Mouse (Mus musculus): Measurements from ENCODE around the gene Tbc1d4. TPM values are rescaled to one million over a fixed set of nuclear protein-coding genes. Genes with fewer than 3 reads are reported as not detected.

Gene Tbc1d4
- total and polyA plus RNA-seq, 3 experiments: 20.6 to 72.9 (median 71.0) TPM

DNA sequence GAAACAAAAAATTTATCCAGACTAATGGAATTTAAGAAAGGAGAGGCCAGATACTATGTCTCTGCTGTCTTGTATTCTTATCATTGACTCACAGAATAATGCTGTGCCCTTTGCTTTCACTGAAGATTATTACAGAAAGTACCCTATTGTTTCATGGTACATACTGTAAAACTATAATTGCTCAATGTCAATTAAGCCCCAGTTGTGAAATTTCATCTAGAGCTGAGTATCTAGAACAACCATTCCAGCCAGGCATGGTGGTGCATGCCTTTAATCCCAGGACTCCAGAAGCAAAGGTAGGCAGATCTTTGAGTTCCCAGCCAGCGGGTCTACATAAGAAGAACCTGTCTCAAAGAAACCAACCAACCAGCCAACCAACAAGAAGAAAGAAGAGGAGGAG is 34.5 kb downstream of the Tbc1d4 start:
- no peaks in the 10 kb centered on the region for H3K9me3 ChIP-seq (replicated peaks; ENCODE audit: low read length)
- H3K9ac ChIP-seq (ENCODE audit: insufficient read depth, low read depth): no peak overlapping the region
- dilution Hi-C loops (cut with MboI; ENCODE audit: extremely low pct_ligation_motif_present, extremely low pct_unique_long_range_greater_than_20kb, low sequenced_read_pairs): no loop called here
- in situ Hi-C loops (cut with MboI; ENCODE audit: low pct_ligation_motif_present, low pct_unique_long_range_greater_than_20kb, low sequenced_read_pairs): no loop called here
- H3K36me3 ChIP-seq (replicated peaks in 1 of 2; ENCODE audit: control insufficient read depth in 1 of 2, insufficient read depth in 1 of 2, low read length in 1 of 2): peaks cover 0 to 3% of the 10 kb centered on the region in 2 experiments
- no peaks in the 10 kb centered on the region for H3K79me2 ChIP-seq (replicated peaks; ENCODE audit: control insufficient read depth, extremely low read depth, insufficient read depth, poor library complexity, severe bottlenecking)
- H3K27me3 ChIP-seq (replicated peaks): no peaks in the 10 kb centered on the region
- no peak overlapping the region for H3K4me3 ChIP-seq (replicated peaks in 1 of 3; ENCODE audit: low read depth in 2 of 3, low read length in 2 of 3, poor library complexity in 1 of 3)
- H3K4me2 ChIP-seq (ENCODE audit: insufficient read depth, low read depth, poor library complexity, severe bottlenecking): no peak overlapping the region
- no peak for TF ChIP-seq SIN3A (IDR thresholded peaks at IDR 0.05; ENCODE audit: low read length)
- TF ChIP-seq CHD1 (IDR thresholded peaks at IDR 0.05; ENCODE audit: low read depth, low read length): no peak
- no peak for TF ChIP-seq NELFE (IDR thresholded peaks at IDR 0.05; ENCODE audit: low read depth, low read length)
- TF ChIP-seq CTCF (conservative IDR thresholded peaks at IDR 0.05 in 1 of 2, IDR thresholded peaks at IDR 0.05 in 1 of 2; ENCODE audit: low read depth in 2 of 2, low read length in 2 of 2): no peak
- peaks cover 0 to 14% of the 10 kb centered on the region in 2 experiments; a peak in 3 of 4 replicates for H3K4me1 ChIP-seq (ENCODE audit: control insufficient read depth in 1 of 2, insufficient read depth in 2 of 2)
- DNase-seq (ENCODE audit: extremely low read depth): no peak
- H3K27ac ChIP-seq (ENCODE audit: insufficient read depth, low read depth): no peak overlapping the region

DNA sequence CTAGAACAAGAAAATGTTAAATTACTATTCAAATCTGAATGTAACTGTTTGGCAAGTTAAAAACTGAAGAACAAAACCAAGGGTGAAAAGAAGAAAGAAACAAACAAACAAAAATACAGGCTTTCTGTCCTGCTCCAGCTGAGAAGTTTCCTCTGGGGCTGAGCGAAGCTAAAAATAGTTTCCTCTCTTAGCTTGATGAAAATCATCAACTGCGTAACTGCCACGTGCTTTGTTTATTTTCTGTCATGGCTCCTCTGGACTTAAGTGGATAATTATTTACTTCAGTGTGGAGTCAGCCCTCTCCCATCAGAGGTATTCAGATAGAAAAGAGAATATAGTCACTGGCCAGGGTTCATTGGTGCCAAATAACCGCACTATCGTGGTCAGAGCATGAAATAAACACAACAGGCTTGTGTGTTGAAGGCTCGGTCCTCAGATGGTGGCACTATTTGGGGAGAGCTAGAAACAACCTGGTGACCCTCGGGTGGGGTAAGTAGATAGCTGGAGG is 35.8 kb downstream of the Tbc1d4 start:
- no peak for TF ChIP-seq POLR2A (IDR thresholded peaks at IDR 0.05; ENCODE audit: low read depth, low read length)
- TF ChIP-seq GABPA (IDR thresholded peaks at IDR 0.05; ENCODE audit: insufficient replicate concordance, low read depth, low read length): no peak
- no peak for TF ChIP-seq IRF4 (IDR thresholded peaks at IDR 0.05; ENCODE audit: low read depth, low read length)
- no peak for TF ChIP-seq CHD2 (IDR thresholded peaks at IDR 0.05; ENCODE audit: low read length)
- no peak for TF ChIP-seq MEF2A (IDR thresholded peaks at IDR 0.05; ENCODE audit: borderline replicate concordance, low read depth, low read length)
- no peak for TF ChIP-seq USF1 (IDR thresholded peaks at IDR 0.05; ENCODE audit: low read depth, low read length)
- no peak for TF ChIP-seq ZC3H11A (IDR thresholded peaks at IDR 0.05; ENCODE audit: low read depth, low read length)
- no peak for TF ChIP-seq MAFK (IDR thresholded peaks at IDR 0.05; ENCODE audit: insufficient replicate concordance, low read length)
- no peak for TF ChIP-seq HCFC1 (IDR thresholded peaks at IDR 0.05; ENCODE audit: low read depth, low read length)
- no peak for TF ChIP-seq JUND (conservative IDR thresholded peaks at IDR 0.05; ENCODE audit: low read depth, low read length)
- TF ChIP-seq ZNF384 (IDR thresholded peaks at IDR 0.05; ENCODE audit: low read depth, low read length): no peak
- TF ChIP-seq MYC (IDR thresholded peaks at IDR 0.05; ENCODE audit: low read depth, low read length): no peak
- no peak for TF ChIP-seq E2F4 (IDR thresholded peaks at IDR 0.05; ENCODE audit: insufficient replicate concordance, low read depth, low read length)
- no peak overlapping the region for H3K27ac ChIP-seq (ENCODE audit: insufficient read depth, low read depth)
- dilution Hi-C loops (cut with MboI; ENCODE audit: extremely low pct_ligation_motif_present, extremely low pct_unique_long_range_greater_than_20kb, low sequenced_read_pairs) (no loop called here), in situ Hi-C loops (cut with MboI; ENCODE audit: low pct_ligation_motif_present, low pct_unique_long_range_greater_than_20kb, low sequenced_read_pairs) (no loop called here)
- no peak overlapping the region for H3K9ac ChIP-seq (ENCODE audit: insufficient read depth, low read depth)
- H3K27me3 ChIP-seq (replicated peaks): no peaks in the 10 kb centered on the region
- no peaks in the 10 kb centered on the region for H3K9me3 ChIP-seq (replicated peaks; ENCODE audit: low read length)
- H3K4me2 ChIP-seq (ENCODE audit: insufficient read depth, low read depth, poor library complexity, severe bottlenecking): peak overlapping the region; percentile 19; the same call in 1 of the 2 replicates
- no peaks in the 10 kb centered on the region for H3K79me2 ChIP-seq (replicated peaks; ENCODE audit: control insufficient read depth, extremely low read depth, insufficient read depth, poor library complexity, severe bottlenecking)
- no peaks in the 10 kb centered on the region for H3K36me3 ChIP-seq (replicated peaks in 1 of 2; ENCODE audit: control insufficient read depth in 1 of 2, insufficient read depth in 1 of 2, low read length in 1 of 2)
- DNase-seq (ENCODE audit: extremely low read depth): no peak
- H3K4me3 ChIP-seq (replicated peaks in 1 of 3; ENCODE audit: low read depth in 2 of 3, low read length in 2 of 3, poor library complexity in 1 of 3): no peak overlapping the region
- H3K4me1 ChIP-seq (ENCODE audit: control insufficient read depth in 1 of 2, insufficient read depth in 2 of 2): peaks cover 0 to 14% of the 10 kb centered on the region in 2 experiments; a peak in 2 of 4 replicates

Measured in CH12.LX (cell line).